Mouse (Mus musculus): Measurements from ENCODE around the gene 1700023F06Rik.

DNA sequence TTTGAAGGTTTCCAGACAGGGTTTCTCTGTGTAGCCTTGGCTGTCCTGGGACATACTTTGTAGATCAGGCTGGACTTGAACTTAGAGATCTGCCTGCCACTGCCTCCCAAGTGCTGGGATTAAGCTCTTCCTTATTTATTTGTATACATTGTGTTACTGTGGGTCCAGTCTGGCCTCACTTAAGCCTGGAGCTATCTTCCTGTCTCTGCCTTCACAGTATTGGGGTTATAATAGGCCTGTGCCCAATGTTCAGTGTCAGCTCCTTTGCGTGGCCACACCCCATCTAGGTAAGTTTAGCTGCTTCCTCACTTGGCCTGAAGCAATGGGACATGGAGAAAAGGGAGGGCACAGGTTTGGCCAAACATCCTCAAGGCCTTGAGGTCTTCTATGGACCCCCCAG lies 31.8 kb downstream of the 1700023F06Rik start:
- TF ChIP-seq GATA1 (IDR thresholded peaks at IDR 0.05; ENCODE audit: low read length) (no peak), TAL1 (IDR thresholded peaks at IDR 0.05; ENCODE audit: low read length) (no peak)
